Mouse (Mus musculus): ENCODE measurements at regions not wholly inside any gene's neighbourhood (a gene's known extent, or its start where the extent isn't known, plus 50 kb on each side); places are given as distances from the start of the nearest gene placed in this dataset.

DNA sequence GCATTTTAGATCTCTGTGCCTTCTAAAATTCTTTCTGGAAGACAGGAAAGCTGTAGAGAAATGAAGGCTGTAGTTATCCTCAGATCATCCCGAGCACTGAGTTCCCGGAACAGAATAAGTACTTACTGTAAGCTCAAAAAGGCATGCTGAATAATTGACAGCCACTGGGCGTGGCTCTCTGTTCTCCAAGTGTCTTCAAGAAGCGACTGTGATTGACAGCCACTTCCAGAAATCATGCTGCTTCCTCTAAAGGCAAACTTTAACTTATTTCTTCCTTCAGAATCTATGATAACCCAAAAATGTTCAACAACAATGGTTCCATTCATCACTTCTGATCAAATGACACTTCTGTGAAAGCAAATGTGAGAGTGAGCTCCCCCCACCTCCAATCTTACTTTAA, 870.3 kb upstream of the Pou3f3 start:
- no peak for TF ChIP-seq CHD2 (IDR thresholded peaks at IDR 0.05; ENCODE audit: low read depth, low read length)
- TF ChIP-seq ZNF384 (IDR thresholded peaks at IDR 0.05; ENCODE audit: low read depth, low read length), result no peak

Data from ES-E14 (cell line).